Mouse (Mus musculus) thymus, adult 2 months (tissue): ENCODE results near the gene Dgkh.

Experiments
- CTCF ChIP-seq: fragments of 200-500 bp; IDR thresholded peaks from 2 replicates; pipeline ENCODE4 v1.5.1; 2012; ENCODE audit warnings: mild to moderate bottlenecking, control low read depth, low read length, moderate library complexity, borderline replicate concordance; ENCODE audit not compliant: control insufficient read depth, poor library complexity, insufficient read depth; ENCODE audit errors: extremely low read depth
- POLR2A ChIP-seq: fragments of 200-500 bp; IDR thresholded peaks from 2 replicates; pipeline ENCODE4 v1.6.1; 2012; ENCODE audit warnings: mild to moderate bottlenecking, low read length, control low read depth, moderate library complexity; ENCODE audit not compliant: control insufficient read depth, poor library complexity, insufficient read depth; ENCODE audit errors: extremely low read depth

DNA sequence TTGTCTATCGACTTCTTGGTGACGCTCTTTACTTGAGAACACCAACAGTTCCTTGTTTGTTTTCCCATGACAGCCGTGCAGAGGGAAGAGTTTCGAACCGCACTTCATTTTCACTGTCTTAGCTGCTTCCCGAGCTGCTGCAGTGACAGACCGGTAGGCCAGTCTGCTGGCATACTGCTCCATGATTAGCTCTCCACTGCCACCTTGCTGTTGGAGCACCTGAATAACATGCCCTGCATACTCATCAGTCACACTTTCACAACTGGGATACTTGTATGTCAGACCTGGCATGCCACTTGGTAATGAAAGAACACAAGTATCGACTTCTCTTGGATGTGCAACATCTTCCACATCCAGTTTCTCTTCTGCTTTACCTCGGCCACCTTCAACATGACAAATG is 221.9 kb downstream of the Dgkh start:
- TF ChIP-seq POLR2A = no peak
- TF ChIP-seq CTCF = no peak
